Mouse (Mus musculus): ENCODE data around the gene Fto.

Gene Fto

GRCm38 (mm10) chr8:91625686-91626558 lies 312.6 kb downstream of the Fto start:
- DNase-seq = no peak

- no peak for DNase-seq
These were observed 316.3 kb downstream of the Fto start for GRCm38 (mm10) chr8:91629594-91629993.

- DNase-seq = no peak
These were observed 317.2 kb downstream of the Fto start for GRCm38 (mm10) chr8:91630320-91631033.

GRCm38 (mm10) chr8:91632411-91632810 lies 319.1 kb downstream of the Fto start:
- DNase-seq = peak; percentile 53

GRCm38 (mm10) chr8:91635406-91635805 lies 322.1 kb downstream of the Fto start:
- DNase-seq = no peak

GRCm38 (mm10) chr8:91636887-91637286 lies 323.6 kb downstream of the Fto start:
- no peak for DNase-seq

- DNase-seq = no peak
These were observed 324.4 kb downstream of the Fto start for GRCm38 (mm10) chr8:91637684-91638083.

GRCm38 (mm10) chr8:91638256-91638655 lies 324.9 kb downstream of the Fto start:
- no peak for DNase-seq

- no peak for DNase-seq
These were observed 327.1 kb downstream of the Fto start for GRCm38 (mm10) chr8:91640471-91640870.

GRCm38 (mm10) chr8:91645484-91645883 lies 332.2 kb downstream of the Fto start:
- no peak for DNase-seq

GRCm38 (mm10) chr8:91647959-91648358 lies 334.6 kb downstream of the Fto start:
- no peak for DNase-seq

GRCm38 (mm10) chr8:91648776-91649175 lies 335.5 kb downstream of the Fto start:
- no peak for DNase-seq

GRCm38 (mm10) chr8:91653561-91653960 lies 340.2 kb downstream of the Fto start:
- no peak for DNase-seq

- DNase-seq = no peak
These were observed 344.1 kb downstream of the Fto start for GRCm38 (mm10) chr8:91657381-91657780.

- DNase-seq = no peak
These were observed 347.6 kb downstream of the Fto start for GRCm38 (mm10) chr8:91660879-91661278.

- no peak for DNase-seq
These were observed 356.2 kb downstream of the Fto start for GRCm38 (mm10) chr8:91669461-91670071.

- DNase-seq = peak; percentile 81
These were observed 363.6 kb downstream of the Fto start for GRCm38 (mm10) chr8:91676928-91677327.

GRCm38 (mm10) chr8:91679451-91679850 lies 366.1 kb downstream of the Fto start:
- DNase-seq = no peak

GRCm38 (mm10) chr8:91680125-91680524 lies 366.8 kb downstream of the Fto start:
- DNase-seq = no peak

GRCm38 (mm10) chr8:91684596-91685317 lies 371.4 kb downstream of the Fto start:
- no peak for DNase-seq

- no peak for DNase-seq
These were observed 372.1 kb downstream of the Fto start for GRCm38 (mm10) chr8:91685408-91685807.

GRCm38 (mm10) chr8:91692056-91692721 lies 378.9 kb downstream of the Fto start:
- DNase-seq = no peak

All from cerebellum, adult 9-10 months (tissue).